Mouse (Mus musculus): ENCODE measurements around the gene Taldo1.

GRCm38 (mm10) chr7:141411667-141412066 is 19.7 kb downstream of the Taldo1 start:
- no peak for TF ChIP-seq CTCF (IDR thresholded peaks at IDR 0.05; ENCODE audit: insufficient read depth, low read depth, low read length)
- TF ChIP-seq POLR2A (IDR thresholded peaks at IDR 0.05; ENCODE audit: insufficient read depth, low read depth, low read length) = no peak
